Mouse (Mus musculus) ES-Bruce4 (cell line): Measurements from ENCODE around the gene Clmn. TPM values are rescaled to one million over a fixed set of nuclear protein-coding genes. Genes with fewer than 3 reads are reported as not detected.
"Not testable (repeated sequence)": the region's sequence is repeated elsewhere in the genome, so short reads cannot be mapped to it uniquely, and the experiment has no call there.

Experiments
- H3K27ac ChIP-seq: 2 replicates; pipeline ENCODE4 v1.5.1; 2012; ENCODE audit warnings: low read length, inconsistent platforms; ENCODE audit not compliant: insufficient read depth
- H3K27me3 ChIP-seq: 2 replicates; pipeline ENCODE4 v1.6.1; 2012; ENCODE audit warnings: mild to moderate bottlenecking, low read length, inconsistent platforms; ENCODE audit not compliant: control insufficient read depth, poor library complexity, insufficient read depth, severe bottlenecking
- H3K36me3 ChIP-seq: 2 replicates; pipeline ENCODE4 v1.6.1; 2012; ENCODE audit warnings: inconsistent platforms, mild to moderate bottlenecking, low read length, moderate library complexity; ENCODE audit not compliant: control insufficient read depth, poor library complexity, insufficient read depth, severe bottlenecking
- H3K4me1 ChIP-seq: one replicate; pipeline ENCODE4 v1.8.1; 2011; ENCODE audit warnings: low read length; ENCODE audit not compliant: control insufficient read depth, insufficient read depth
- H3K4me3 ChIP-seq: 2 replicates; pipeline ENCODE4 v1.5.1; 2011; ENCODE audit warnings: low read depth, mild to moderate bottlenecking, low read length
- H3K9ac ChIP-seq: 2 replicates; pipeline ENCODE4 v1.6.1; 2012; ENCODE audit warnings: low read depth, mild to moderate bottlenecking, inconsistent platforms; ENCODE audit not compliant: poor library complexity, severe bottlenecking
- H3K9me3 ChIP-seq: replicated peaks from 2 replicates; pipeline ENCODE4 v1.6.1; 2012; ENCODE audit warnings: mild to moderate bottlenecking, low read length, inconsistent platforms; ENCODE audit not compliant: control insufficient read depth, poor library complexity, insufficient read depth, severe bottlenecking
- CTCF ChIP-seq: IDR thresholded peaks from one replicate; pipeline ENCODE4 v1.8.1; 2011; ENCODE audit warnings: low read depth, low read length
- EP300 ChIP-seq: IDR thresholded peaks from 2 replicates; pipeline ENCODE4 v1.6.1; 2011; ENCODE audit warnings: low read depth, low read length; ENCODE audit not compliant: insufficient read depth
- POLR2A ChIP-seq: IDR thresholded peaks from one replicate; pipeline ENCODE4 v1.8.1; 2011; ENCODE audit warnings: low read length; ENCODE audit not compliant: insufficient read depth
- polyA plus RNA-seq: library from polyadenylated mRNA; stranded (reverse); fragments of >200 nt; gene quantifications from 2 replicates; pipeline ENCODE4 v1.2.4, GENCODE M21; 2011; ENCODE audit warnings: low read depth; ENCODE audit not compliant: missing spikeins, insufficient read depth, insufficient read length

Clmn gene
- polyA plus RNA-seq, 1 experiment: 14.8 TPM

DNA sequence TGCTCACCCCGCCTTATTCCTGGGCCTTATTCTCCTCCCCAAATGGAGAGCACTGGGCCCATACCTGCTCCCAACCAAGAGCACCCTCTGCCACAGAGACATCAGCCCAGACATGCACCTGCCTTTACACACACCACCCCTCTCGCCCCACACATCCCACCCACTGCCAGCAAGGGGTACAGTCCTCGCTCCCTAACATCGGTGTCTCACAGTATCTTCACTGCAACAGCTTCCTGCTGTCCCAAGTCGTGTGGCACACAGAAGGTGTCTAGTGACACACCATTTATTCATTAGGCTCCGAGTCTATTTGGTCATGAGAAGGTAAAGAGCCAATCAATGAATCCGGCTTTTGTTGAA is 34.6 kb downstream of the Clmn start:
- no peaks in the 10 kb centered on the region for H3K9me3 ChIP-seq
- TF ChIP-seq CTCF (no peak), POLR2A (no peak), EP300 (no peak)
- H3K36me3 ChIP-seq: no peaks in the 10 kb centered on the region
- H3K4me1 ChIP-seq: peaks cover 5% of the 10 kb centered on the region
- H3K9ac ChIP-seq: no peak overlapping the region
- no peaks in the 10 kb centered on the region for H3K27me3 ChIP-seq
- no peak overlapping the region for H3K27ac ChIP-seq
- no peak overlapping the region for H3K4me3 ChIP-seq

DNA sequence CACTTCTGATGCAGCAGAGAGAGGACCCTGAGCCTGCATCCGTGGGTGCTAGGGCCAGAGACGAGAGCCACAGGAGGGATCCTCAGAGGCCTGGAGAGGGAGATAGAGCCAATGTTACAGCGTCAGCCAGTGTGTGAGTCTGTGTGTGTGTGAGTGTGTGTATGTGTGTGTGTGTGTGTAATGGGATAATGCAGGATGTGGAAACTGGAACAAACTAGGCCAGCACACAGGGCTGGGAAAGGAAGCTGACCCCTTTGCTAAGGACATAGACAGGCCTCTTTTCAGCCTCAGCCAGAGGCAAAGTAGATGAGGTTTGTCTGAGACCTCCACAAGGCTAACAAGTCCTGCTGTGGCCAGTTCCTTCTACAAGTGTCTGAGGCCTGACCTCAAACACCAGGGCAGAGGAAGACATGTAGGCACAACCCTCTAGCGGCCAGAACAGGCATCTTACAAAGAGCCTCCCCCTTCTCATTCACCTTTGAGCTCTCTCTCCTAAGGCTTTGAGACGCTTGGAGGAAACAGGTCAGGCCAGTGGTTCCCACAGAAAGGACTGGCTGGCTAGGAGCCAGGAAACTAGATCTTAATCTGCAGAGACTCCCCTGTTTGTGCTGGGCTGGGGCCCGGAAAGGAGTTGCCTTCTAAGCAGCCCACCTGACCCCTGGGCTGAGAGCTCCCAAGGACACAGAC is 35.1 kb downstream of the Clmn start:
- no peak overlapping the region for H3K4me3 ChIP-seq
- no peak overlapping the region for H3K9ac ChIP-seq
- peaks cover 5% of the 10 kb centered on the region for H3K4me1 ChIP-seq
- H3K9me3 ChIP-seq: no peaks in the 10 kb centered on the region
- peak; percentile 35 for TF ChIP-seq CTCF
- no peak for TF ChIP-seq POLR2A
- TF ChIP-seq EP300: no peak
- no peaks in the 10 kb centered on the region for H3K27me3 ChIP-seq
- H3K36me3 ChIP-seq: no peaks in the 10 kb centered on the region
- no peak overlapping the region for H3K27ac ChIP-seq

DNA sequence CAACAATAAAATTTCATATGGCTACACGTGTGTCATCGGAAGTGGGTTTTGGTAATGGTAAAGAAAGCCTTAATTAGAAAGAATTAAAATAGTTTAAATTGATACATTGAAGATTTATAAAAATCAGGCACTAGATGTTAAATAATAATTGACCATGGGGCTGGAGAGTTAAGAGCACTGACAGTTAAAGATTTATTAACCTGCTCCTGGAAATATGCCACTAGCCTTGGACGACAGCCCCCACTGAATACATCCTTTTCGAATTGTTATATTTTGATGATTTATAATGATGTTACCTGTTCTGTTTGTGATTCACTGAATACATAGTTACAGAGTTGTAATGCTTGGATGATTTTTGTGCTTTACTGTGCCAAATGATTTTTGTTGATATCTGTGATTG is 35.9 kb downstream of the Clmn start:
- not testable (repeated sequence) for H3K27ac ChIP-seq, H3K36me3 ChIP-seq, H3K9ac ChIP-seq, H3K9me3 ChIP-seq, H3K4me1 ChIP-seq, H3K4me3 ChIP-seq, H3K27me3 ChIP-seq

DNA sequence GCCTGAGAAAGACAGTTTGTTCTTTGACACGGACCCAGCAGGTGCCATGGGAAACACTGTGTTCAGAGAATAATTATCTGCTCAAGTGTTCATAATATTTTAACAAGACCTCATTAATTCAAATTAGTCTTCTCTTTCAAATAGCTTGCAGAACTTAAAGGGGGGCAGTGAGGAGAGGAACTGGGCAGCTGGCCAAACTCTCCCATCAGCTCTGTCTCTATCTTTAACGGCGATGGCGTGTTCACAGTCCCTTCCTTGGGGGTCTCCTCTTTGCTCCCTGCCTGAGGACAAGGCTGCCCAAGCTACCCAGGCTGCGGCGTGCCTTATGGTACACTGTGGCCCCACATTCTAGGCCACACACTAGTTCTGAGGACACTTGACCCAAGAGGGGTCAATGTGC is 37.2 kb downstream of the Clmn start:
- Histone ChIP-seq H3K4me3 (no peak overlapping the region), H3K36me3 (no peaks in the 10 kb centered on the region), H3K4me1 (peaks cover 5% of the 10 kb centered on the region), H3K27ac (no peak overlapping the region), H3K27me3 (no peaks in the 10 kb centered on the region), H3K9ac (no peak overlapping the region), H3K9me3 (no peaks in the 10 kb centered on the region)
- no peak for TF ChIP-seq POLR2A
- no peak for TF ChIP-seq CTCF
- TF ChIP-seq EP300: no peak

DNA sequence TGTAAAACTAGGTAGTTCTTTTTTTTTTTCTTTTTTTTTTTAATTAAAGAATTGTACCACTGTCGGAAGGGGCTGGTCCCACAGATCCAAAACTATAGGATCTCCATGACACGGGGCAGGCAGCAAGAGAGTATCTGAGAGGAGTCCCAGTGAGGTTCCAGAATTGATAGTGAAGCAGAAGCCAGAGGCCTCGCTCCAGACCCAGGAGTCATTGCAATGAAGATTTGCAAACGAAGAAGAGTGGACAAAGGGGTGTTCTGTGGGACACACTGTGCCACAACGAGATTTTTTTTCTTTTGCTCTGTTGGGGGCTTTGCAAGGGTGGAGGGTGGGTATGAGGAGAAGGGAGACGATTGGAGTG is 40.0 kb downstream of the Clmn start:
- Histone ChIP-seq H3K9me3 (no peaks in the 10 kb centered on the region), H3K36me3 (no peaks in the 10 kb centered on the region), H3K9ac (no peak overlapping the region), H3K4me1 (peaks cover 2% of the 10 kb centered on the region), H3K27ac (no peak overlapping the region), H3K27me3 (no peaks in the 10 kb centered on the region), H3K4me3 (no peak overlapping the region)
- TF ChIP-seq POLR2A (no peak), EP300 (no peak), CTCF (no peak)

DNA sequence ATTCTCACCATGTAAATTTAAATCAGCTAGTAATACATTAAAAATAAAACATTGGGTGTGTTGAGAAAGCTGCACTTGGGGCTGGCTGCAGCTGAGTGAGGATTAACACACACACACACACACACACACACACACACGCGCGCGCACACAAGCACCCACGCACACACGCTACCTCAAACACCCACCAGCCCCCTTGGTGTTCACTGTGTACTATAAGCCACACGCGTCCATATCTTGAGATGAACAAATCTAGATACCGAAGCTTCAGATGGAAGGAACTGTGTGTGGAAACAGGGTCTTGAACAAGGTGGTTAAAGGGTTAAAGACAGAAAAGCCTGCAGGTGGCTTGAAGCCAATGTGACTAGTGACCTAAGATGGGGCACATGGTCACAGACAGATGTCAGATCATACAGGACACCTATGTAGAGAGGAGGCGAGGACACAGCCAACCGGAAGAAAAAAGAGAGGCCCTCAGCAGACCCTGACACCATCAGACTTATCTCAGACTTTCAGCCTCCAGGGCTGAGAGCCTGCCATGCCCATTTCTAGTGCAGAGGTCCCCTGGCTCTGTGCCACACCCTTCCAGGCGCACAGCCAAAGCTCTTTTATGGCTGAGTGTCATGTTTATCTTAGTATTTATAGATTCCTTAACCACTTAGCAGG is 40.5 kb downstream of the Clmn start:
- H3K36me3 ChIP-seq: no peaks in the 10 kb centered on the region
- TF ChIP-seq POLR2A (no peak), CTCF (no peak), EP300 (no peak)
- H3K9me3 ChIP-seq: no peaks in the 10 kb centered on the region
- peaks cover under 1% of the 10 kb centered on the region for H3K4me1 ChIP-seq
- H3K27ac ChIP-seq: no peak overlapping the region
- no peak overlapping the region for H3K9ac ChIP-seq
- H3K4me3 ChIP-seq: no peak overlapping the region
- H3K27me3 ChIP-seq: no peaks in the 10 kb centered on the region
